Mouse (Mus musculus): Measurements from ENCODE around the gene Mcpt8. TPM values are rescaled to one million over a fixed set of nuclear protein-coding genes. Genes with fewer than 3 reads are reported as not detected.

Gene Mcpt8
- total RNA-seq, 2 experiments from 2014 or later = not detected

- intact Hi-C loops (cut with DNase I; ENCODE audit: low total_unique reads) = no loop called here
- DNase-seq = no peak
Observed at GRCm38 (mm10) chr14:56034433-56034832, 50.6 kb downstream of the Mcpt8 start.

Small RNA genes within 50 kb of the gene (microRNA-seq; reads per million reads assigned to microRNA genes)
- gene Mir6949 = 0 reads per million in 2 experiments

Other genes starting within 250 kb of the Mcpt8 start
- gene Nynrin, start 231.3 kb downstream of the Mcpt8 start, total RNA-seq (2021) = 1 to 10 TPM; 7.2 to 7.5 TPM
- under 1 TPM; 0.11 to 0.12 TPM for gene Cbln3, start 200.9 kb downstream of the Mcpt8 start, total RNA-seq (2021)
- 1 to 10 TPM; 7.1 to 8.2 TPM for gene Khnyn, start 200.3 kb downstream of the Mcpt8 start, total RNA-seq (2021)
- gene Sdr39u1, start 185.0 kb downstream of the Mcpt8 start, total RNA-seq (2021) = 10 to 100 TPM; 82.6 to 85.7 TPM
- 1 to 10 TPM; 7.6 to 9.9 TPM for gene Cma1, start 140.6 kb downstream of the Mcpt8 start, total RNA-seq (2021)
- under 1 TPM in 1 of 2 experiments, not detected in 1; 0.57 TPM for gene Cma2, start 134.3 kb downstream of the Mcpt8 start, total RNA-seq (2021)
- gene Mcpt1, start 67.3 kb downstream of the Mcpt8 start, total RNA-seq (2021) = not detected
- not detected for gene Mcpt9, start 54.8 kb downstream of the Mcpt8 start, total RNA-seq (2021)
- not detected for gene Mcpt2, start 43.2 kb downstream of the Mcpt8 start, total RNA-seq (2021)
- 1 to 10 TPM; 4.4 to 7.0 TPM for gene Mcpt4, start 23.0 kb downstream of the Mcpt8 start, total RNA-seq (2021)
- gene Ctsg, start 17.3 kb upstream of the Mcpt8 start, total RNA-seq (2021) = not detected
- not detected for gene Gzme, start 35.4 kb upstream of the Mcpt8 start, total RNA-seq (2021)
- not detected for gene Gzmd, start 47.3 kb upstream of the Mcpt8 start, total RNA-seq (2021)
- not detected for gene Gzmg, start 74.3 kb upstream of the Mcpt8 start, total RNA-seq (2021)
- gene Gzmn, start 89.3 kb upstream of the Mcpt8 start, total RNA-seq (2021) = not detected
- not detected for gene Gzmf, start 126.1 kb upstream of the Mcpt8 start, total RNA-seq (2021)
- not detected for gene Gzmc, start 149.4 kb upstream of the Mcpt8 start, total RNA-seq (2021)
- gene Gzmb, start 177.0 kb upstream of the Mcpt8 start, total RNA-seq (2021) = not detected